Mouse (Mus musculus) adrenal gland, postnatal 10 days (tissue): ENCODE measurements around the gene Tmem81. TPM values are rescaled to one million over a fixed set of nuclear protein-coding genes. Genes with fewer than 3 reads are reported as not detected.
A peak's percentile ranks its signal among the peaks of the same experiment; 100 is the strongest.

Source experiments
- DNase-seq: peaks from one replicate; pipeline ENCODE4 v3.0.0; 2021; ENCODE audit warnings: mixed read lengths
- total RNA-seq, 2 experiments: library from RNA; stranded (reverse); gene quantifications; 2 replicates each; pipeline ENCODE4 v1.2.3; 2021

The Tmem81 gene
- total RNA-seq, 2 experiments from 2014 or later = 2.6 to 3.8 TPM

DNA sequence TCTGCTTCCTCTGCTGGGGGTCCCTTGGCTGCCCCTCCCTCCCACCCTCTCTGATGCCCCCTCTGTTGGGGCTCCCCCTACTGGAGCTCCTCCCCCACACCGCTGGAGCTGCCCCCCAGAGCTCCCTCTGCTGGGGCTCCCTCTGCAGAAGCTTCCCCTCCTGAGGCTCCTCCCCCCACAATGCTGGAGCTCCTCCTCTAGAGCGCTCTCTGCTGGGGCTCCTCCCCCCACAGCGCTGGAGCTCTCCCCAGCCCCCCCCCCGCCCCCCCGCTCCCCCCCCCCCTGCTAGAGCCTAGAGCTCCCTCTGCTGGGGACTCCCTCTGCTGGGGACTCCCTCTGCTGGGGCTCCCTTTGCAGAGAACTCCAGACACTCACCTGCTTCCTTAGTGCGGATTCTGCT lies 14.7 kb downstream of the Tmem81 start:
- DNase-seq = peak; percentile 74

DNA sequence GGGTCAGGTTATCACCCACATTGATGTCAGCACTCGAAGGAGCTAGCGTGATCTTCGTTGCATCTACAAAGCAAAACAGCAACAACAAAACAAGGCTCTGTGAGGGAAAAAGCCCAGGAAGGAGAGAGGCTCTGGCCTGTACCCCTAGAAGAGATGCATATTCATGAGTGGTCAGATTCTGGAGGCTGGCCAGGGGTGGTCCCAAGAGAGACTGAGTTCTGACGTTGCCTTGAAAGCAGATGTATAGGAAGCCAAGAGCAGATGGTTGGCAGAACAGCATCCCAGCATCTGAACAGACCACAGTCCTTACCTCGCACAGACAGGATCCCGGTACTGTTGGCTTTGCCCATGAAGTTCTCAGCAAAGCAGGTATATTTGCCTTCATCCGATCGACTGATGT lies 17.0 kb downstream of the Tmem81 start:
- no peak for DNase-seq

DNA sequence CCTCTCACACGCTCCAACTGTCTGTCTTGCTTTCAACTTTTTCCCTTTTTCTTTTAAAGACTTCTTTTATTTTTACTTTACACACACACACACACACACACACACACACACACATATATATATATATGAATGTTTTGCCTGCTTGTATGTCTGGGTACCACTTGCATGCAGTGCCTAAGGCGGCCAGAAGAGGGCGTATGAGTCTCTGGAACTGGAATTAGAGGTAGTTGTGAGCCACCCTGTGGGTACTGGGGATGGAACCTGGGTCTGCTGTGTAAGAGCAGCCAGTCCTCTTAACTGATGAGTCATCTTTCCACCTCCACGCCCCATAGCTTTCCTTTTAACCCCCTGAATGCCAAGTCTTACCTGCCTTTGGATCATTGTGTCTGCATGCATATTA lies 17.9 kb downstream of the Tmem81 start:
- DNase-seq = peak; percentile 35

DNA sequence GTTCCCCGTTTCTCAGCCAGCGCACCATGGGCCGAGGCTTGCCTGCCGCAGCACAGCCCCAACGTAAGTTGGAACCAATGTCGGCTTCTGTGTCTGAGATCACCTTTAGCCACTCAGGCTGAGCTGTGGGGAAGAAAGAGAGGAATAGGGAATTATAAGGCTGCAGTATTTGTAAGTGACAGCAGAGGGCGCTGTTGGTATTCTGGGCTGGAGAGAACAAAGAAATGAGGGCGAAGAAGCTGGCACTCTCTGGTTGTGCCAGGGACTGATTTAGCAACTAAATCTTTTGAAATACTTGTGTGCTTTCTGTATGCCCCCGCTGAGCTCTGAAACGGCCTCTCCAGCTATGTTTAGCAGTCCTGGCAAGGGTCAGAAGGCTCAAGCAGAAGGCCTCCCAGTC lies 19.8 kb downstream of the Tmem81 start:
- peak; percentile 86 for DNase-seq

DNA sequence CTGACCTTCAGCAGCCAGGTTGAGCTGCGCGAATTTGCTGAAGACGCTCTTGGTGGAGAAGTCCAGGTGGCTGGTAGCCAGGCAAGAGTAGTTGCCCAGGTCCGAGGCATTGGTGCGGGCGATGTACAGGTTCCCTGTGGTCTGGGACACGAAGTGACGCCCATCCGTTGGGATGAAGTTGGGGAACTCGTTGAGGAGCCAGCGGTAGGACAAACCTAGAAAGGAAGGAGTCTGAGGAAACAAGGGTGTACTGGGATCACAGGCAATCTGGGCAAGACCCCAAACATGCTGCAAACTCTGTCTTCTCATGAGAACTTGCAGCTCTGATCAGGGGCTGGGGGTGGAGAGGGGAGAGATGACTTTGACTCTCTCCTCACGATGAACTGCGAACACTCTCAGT lies 22.0 kb downstream of the Tmem81 start:
- DNase-seq = no peak

DNA sequence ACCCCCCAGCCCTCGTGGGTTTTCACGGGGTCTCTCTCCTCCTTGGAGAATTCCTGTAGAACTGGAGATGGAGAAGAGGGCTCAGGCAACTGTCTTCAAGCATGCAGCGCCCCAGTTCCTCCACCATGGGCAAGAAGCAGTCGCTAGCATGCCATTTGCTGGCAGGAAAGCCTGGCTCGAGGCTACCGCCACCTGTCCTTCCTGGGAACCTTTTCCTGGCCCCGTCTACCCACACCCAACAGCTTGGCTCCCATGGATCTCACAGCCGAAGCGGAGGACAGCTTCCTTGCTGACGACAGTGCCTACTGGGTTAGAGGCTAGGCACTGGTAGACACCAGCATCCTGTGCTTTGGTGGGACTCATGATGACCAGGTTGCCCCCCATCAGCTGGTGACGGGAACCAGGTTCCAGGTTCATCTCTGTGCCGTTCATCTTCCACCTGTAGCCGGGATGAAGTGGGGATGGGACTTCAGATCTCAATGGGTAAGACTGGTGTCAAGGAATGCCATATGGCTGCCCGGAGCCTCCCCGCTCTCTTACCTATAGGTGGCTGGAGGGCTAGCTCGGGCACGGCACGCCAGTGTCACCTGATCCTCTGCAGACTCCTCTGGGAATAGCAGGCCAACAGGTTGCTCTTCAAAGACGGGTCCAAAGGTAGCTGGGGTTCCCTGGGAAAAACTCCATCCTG lies 22.8 kb downstream of the Tmem81 start:
- DNase-seq = no peak

DNA sequence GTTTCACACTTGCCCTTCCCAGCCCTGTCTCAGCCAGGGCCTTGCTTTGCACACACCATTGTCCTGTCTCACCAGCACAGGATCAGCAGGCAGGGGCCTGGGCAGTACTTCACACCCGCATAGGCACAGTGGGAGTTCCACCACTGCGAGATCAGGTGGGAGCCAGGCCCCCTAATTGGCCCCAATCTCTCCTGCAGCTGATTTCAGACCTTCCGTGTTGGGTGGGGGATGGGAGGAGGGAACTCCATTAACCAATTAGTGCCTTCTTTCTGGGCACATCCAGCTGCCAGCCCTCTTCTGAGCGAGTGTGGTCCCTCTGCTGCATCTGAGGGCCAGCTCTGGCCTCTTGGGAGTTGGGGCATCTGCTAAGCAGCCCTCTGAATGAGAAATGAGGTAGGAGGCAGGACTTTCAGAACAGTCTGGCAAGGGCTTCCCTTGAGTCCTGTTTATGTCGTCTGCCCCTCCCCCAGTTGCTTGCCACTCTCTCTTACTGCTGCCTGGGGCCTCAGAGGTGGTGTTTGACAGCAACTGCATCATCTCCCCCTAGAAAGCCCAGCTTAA lies 24.7 kb downstream of the Tmem81 start:
- no peak for DNase-seq

DNA sequence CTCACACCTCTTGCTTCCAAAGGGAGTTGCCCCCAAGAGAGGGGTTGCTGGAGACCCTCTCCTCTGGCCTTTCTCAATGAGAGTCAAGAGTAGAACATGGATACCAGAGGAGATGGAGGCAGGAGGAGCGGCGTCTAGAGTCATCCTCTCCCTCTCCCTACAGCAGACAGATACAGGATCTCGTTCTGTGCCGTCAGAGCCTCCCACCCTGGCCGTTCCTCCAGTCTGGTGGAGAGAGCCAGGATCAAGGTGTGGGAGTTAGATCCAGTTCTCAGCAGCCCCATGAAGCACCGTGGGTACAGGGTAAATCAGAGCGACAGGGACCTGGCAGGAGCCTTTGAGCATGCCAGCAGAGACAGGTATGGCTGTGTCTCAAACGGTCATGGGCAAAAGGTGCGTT lies 26.5 kb downstream of the Tmem81 start:
- DNase-seq = no peak

DNA sequence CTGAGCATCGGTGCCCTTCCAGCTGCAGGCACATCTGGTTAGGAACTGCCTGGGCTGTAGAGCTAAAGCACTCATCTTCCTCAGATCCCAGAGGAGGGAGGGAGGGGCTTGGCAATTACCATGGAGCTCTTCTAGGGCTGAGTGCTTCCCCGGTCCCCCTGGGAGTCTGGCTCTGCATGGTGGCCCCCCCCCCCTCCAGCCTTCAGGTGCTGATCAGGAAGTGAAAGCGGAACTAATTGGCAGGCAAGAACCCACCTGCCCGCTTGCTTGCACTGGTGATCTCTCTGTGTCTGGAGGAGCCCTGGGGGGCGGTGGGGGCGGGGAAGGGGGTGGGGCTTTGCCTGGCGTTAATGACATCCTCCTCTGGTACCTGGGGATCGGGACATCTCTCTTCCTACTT lies 27.8 kb downstream of the Tmem81 start:
- DNase-seq = no peak

DNA sequence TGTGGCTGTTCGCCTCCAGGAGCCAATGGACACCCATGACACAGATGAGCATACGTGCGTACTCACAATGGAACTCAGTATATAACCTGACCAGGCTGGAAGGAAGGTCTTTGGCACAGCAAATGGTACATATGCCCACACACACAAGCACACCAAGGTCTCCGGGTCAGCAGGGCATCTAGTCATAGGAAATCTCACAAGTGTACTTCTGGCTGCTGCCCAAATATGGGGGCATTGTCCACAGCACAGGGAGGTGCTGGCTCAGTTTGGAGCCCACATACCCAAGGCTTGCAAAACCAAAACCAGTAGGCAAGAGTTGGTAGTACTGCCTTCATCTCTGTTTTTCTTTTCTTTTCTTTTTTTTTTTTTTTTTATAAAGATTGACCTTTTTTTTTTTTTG lies 29.5 kb downstream of the Tmem81 start:
- DNase-seq = no peak

DNA sequence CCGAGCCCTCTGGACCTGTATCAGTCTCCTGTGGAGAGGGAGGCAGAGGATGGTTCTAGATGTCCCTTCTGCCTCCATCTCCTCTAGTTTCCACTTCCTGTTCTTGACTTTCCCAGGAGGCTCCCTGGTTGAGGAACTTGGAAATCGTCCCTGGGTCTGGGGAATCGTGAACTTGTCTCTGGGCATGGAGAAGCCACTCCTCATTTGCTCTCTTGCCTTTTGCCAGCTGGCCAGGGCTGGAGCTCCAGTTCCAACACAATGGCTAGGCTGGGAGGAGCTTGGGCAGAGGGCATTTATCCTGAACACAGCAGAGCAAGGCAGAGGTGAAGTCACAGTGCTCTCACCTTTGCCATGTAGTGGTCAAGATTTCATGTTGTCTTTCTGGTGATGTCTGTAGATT lies 30.4 kb downstream of the Tmem81 start:
- DNase-seq = no peak

DNA sequence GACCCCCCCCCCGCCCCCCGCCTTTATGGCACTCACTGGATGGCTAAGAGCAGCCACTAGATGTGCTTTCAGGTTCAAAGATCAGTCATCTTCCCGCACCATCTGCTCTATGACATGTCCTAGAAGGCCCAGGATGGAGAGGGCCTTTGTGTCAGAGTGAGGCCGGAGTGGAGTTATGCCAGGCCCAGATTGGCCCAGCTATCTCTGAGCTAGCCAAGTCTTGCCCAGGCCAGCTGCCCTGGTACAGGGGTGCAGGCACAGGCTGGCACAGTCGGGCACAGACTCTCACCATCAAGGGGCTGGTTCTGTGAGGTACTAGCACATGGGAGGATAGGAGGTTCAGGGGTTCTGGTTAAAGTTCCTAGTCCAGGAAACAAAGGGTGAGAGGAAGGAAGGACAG lies 31.7 kb downstream of the Tmem81 start:
- no peak for DNase-seq

DNA sequence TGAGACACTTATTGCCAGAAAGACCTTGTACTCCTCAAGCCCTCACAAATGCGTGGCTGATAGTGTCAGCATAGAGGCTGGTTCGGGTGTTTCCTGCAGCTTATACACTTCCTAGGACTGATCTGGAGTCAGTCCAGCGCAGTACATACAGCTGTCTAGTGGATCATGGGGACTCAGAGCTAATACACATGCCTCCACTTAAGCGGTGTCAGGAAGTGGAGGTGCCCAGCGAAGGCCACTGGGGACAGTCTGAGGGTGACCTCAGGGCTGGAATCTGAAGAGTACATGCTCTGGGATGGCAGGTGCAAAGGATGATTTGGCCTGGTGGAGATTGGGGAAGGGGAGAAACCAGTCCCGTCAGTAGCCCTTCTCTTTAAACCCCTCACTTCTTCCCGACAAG lies 34.7 kb downstream of the Tmem81 start:
- no peak for DNase-seq

DNA sequence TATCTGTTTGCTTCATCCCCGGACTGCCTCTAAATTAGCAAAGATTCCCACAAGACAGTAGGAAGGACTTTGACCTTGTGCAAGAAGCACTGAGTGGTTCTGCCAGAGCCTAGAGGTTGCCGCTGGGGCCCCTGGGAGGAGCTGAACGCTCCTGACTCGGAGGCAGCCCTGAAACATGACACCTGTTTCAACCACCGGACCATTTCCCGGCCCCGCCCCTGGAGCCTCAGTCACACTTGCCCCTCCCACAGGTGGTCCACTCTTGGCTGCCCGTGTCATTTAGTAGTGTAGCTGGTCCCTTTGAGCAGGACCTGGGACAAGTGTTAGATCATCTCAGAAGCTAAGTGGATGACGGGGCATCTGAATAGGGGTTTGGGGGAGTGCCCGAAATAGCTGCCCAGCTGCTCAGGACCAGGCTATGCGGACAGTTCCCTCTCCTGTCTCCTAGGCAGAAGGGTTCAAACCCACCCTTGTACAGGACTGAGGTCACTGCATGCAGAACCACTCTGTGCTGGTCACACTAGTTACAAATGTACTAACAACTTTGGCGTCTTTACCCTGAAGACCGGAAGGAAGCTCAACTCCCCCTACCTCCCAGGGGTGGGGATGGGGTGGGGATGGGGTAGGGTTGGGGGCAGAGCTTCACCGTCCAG lies 35.3 kb downstream of the Tmem81 start:
- no peak for DNase-seq

DNA sequence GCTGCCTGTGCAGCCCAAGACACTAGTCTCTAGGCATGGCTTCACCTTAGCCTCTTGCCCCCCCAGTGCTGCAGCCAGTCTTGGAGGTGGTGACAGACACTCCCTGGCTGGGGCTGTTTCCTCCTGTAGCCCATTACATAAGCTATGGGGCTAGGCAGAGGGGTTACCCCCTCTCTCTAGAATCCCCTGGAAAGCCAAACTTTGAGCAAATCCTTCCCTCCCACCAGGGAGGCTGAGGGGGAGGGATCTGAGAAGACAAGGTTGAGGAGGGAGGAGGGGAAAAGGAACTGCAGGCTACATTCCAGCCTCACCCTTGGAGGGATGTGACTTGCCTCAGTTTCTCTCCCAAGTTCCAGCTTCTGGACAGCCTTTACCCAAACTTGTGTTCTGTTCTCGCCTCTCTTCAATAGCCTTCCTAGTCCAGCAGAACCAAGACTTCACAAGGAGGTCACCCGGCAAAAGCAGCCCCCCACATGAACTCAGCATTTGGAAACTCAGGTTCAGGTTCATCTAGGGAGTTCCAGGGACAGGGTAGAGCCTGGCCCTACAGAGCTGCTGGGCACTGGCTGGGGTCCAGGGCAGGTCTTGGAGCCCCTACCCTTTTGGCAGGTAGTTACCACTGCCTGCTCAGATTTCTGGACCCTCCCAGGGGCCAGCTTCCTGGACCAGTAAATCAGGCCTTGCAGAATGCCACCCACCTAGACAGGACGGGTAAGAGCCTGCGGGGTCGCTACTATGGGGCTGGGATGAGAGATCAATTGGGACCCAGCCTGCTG lies 36.0 kb downstream of the Tmem81 start:
- DNase-seq = no peak

DNA sequence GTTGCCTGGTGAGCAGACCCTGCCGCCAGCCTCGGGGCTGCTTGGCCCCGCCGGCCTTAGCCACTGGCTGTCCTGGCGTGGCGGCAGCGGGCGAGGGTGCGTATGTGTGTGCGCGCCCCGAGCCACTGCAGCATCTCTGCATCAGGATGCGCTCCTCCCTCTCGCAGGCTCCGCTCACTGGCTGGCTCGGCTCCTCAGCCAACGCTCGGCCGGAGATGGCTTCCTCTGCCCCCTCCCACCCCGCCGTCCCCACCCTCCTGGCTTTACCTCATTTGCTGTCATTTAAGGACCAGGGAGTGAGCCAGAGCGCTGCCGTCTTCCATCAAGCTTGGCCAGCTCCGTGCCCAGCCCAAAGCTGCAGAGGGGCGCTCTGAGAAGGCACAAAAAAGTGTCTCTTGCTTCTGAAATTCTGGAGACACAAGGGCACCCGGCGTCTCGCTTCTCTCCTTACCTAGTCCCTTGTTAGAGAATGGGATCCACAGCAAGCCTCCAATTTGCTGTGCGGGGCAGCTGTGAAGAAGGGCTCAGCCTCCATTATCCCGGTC lies 36.8 kb downstream of the Tmem81 start, which contains the start of gene Cntn2:
Cntn2 (minus strand) TSS at position 495 of the 545 bp plus-strand sequence.
- no peak for DNase-seq

DNA sequence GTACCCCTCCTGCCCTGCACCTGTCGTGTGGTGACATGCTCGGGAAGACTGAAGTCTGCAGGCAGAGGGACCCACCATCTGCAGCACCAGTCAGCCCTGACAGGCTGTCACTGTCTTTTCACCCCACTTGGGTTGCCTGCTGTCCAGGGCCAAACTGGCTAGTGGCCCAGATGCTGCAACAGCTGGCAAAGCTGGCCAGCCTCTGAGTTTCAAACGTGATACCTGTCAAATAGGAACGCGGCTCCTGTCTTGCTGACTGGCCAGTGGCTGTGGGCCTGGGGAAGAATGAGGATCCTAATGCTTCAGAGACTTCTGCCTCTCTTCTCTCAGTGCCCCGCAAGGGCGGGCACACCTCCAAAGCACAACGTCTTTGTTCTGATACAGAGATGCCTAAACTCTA lies 37.8 kb downstream of the Tmem81 start:
- DNase-seq = no peak

DNA sequence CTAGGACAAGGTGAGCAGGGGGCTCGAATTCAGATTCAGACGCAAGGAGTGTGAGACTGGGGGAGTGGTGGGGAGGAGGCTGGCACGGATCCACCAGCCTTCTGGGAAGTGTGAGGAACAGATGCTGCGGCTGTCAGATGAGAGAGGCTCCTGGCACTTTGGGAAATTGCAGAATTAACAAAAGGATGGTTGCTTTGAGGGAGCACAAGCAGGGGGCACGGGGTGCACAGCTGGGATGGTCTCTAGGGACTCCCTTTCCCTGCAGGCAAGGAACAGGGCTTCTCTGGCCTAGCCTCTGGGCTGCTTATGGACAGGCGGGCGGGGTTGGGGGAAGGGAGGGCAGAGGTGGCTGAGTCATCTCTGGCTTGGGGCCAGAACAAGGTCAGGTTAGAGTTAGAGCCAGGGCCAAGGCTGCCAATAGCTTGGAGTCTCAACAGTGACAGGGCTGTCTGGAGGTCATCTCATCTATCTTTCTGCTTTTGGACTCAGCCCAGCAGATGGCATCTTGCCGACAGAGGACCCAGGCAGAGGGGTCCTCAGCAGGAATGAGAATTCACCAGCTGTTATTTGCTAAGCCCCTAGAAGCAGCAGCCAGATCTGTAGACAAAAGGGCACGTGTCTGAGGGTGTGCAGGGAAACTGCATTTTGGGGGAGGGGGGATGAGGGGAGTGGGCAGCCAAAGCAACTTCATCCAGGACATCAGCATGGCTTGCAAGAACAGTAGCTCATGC lies 52.0 kb downstream of the Tmem81 start:
- DNase-seq = peak; percentile 87
